Mouse (Mus musculus) liver, embryonic 14.5 days (tissue): ENCODE measurements at regions not wholly inside any gene's neighbourhood (a gene's known extent, or its start where the extent isn't known, plus 50 kb on each side); places are given as distances from the start of the nearest gene placed in this dataset.

Experiments used
- CTCF ChIP-seq: IDR thresholded peaks from 2 replicates; pipeline ENCODE4 v1.5.1; 2016; ENCODE audit warnings: antibody characterized with exemption, low read depth, control low read depth
- EP300 ChIP-seq: IDR thresholded peaks from 2 replicates; pipeline ENCODE4 v1.6.1; 2016; ENCODE audit warnings: antibody characterized with exemption, low read depth

DNA sequence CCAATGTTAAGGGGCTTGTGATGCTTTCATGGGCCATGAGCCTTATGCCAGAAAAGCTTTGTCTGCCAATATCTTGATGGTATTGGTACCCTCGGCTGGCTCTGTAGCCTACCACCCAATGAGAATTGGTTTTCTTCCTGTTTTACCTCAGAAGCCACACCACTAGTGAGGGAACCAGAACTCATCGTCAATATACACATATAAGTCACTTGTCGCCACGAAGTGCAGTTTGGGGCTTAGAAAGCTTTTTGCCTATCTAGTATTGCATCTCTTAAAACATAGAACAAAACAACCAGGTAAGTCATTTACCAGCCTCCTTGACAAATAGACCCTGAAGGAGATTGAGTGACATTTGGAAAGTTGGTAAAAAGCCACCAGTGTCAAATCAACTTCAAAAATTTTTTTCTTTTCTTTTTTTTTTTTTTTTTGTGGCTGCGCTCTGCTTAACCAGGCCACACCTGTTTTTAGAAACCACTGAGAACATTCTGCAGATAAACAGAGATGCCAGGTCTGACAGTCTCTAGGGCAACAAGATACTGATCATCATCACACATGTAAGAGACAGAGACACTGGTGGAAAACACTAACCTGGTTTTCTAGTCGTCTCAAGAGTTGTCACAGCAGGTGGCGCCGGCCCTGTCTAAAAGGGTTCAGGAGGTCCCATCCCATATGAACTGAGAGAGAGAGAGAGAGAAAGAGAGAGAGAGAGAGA is 292.4 kb downstream of the Ets1 start:
- TF ChIP-seq CTCF (no peak), EP300 (no peak)
